Mouse (Mus musculus) monocyte, adult 5-6 weeks (primary cell): ENCODE results near the gene Sfxn1. TPM values are rescaled to one million over a fixed set of nuclear protein-coding genes. Genes with fewer than 3 reads are reported as not detected.

ENCODE experiments used
- ATAC-seq: fragments of 153-309, 156-312 bp; replicated peaks from 2 replicates; pipeline ENCODE4 v1.8.0; 2017; ENCODE audit warnings: mild to moderate bottlenecking; ENCODE audit not compliant: low TSS enrichment, insufficient number of reproducible peaks, severe bottlenecking, poor library complexity, low FRiP score
- total RNA-seq: library from RNA; stranded (forward); fragments of 200-1000, 200-491, 200-594 nt; gene quantifications from 3 replicates; pipeline ENCODE4 v1.2.3, GENCODE M21; 2017

Sfxn1 gene
- total RNA-seq, 1 experiment from 2014 or later: 10.1 TPM

DNA sequence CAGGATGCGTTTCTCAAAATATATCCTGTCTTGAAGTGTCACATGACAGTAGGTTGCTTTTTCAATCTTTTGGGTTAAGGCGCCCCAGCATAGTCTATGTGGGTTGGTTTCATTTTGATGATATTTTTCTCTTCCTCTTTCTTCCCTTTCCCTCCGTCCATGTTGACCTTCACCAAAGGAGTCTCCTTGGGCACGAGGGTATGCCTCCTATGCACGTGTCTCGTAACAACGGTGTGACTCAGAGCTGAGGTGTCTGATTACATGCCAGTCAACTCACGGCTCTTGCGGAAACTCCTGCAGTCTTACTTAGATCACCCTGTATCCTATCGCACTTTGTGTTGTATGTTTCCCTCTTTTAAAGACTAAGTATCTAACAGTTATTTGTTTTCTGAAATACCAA lies 32.2 kb downstream of the Sfxn1 start:
- ATAC-seq: no peak

- ATAC-seq: no peak; the same call in 1 of the 2 replicates
Measured at GRCm38 (mm10) chr13:54113819-54114550, 42.3 kb downstream of the Sfxn1 start.

DNA sequence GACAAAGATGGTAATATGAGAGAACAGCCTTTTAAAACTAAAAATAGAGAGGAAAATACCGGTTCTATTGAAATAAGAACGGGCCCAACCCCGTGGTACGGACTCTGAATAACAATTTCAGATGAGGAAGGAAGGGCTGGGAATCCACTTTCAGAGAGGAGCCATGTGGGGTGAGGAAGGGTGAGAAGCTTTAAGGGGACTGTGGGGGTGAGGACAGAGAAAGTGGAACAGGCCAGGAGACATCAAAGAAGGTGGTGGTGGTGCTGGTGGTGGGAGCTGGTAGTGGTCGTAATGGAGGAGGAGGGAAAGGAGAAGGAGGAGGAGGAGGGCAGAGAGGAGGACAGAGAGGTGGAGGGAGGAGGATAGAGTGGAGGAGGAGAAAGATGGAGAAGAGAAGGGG lies 43.3 kb downstream of the Sfxn1 start:
- no peak for ATAC-seq

DNA sequence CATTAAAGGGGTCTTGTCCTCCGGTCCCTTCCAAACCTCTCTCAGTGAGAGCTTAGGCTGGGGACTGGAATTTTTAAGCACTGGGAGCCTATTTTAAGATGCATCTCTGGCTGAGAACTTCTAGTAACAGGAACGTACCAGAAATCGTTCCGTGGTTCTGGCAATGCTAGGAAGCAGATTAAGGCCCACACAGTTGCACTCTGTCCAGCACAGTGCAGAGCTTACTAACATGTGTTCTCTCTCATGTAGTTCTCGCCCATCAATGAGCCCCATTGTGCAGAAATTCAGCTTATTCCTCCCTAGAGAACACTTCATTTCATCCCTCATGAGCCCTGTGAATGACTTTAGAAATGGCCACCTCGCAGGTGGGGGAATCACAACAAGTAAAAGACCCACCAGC lies 44.1 kb downstream of the Sfxn1 start:
- no peak for ATAC-seq

DNA sequence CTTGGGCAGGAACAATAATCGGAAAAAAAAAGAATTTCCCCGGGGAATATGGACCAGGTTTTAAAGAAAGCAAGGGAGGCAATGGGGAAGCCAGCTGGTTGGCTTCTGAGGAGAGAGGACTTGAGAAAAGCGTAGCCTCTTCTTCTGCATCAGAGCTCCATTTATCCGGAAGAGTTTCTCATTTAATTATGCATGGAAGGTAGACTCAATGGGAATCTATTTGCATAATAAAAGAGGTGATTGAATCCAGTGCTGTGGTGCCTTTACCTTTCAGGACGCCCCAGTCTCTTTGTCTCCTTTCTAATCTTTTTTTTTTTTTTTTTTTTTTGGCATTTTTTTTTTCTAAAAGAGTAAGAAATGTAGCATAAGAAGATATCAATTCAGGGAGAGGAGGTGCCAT lies 46.7 kb downstream of the Sfxn1 start:
- no peak for ATAC-seq

DNA sequence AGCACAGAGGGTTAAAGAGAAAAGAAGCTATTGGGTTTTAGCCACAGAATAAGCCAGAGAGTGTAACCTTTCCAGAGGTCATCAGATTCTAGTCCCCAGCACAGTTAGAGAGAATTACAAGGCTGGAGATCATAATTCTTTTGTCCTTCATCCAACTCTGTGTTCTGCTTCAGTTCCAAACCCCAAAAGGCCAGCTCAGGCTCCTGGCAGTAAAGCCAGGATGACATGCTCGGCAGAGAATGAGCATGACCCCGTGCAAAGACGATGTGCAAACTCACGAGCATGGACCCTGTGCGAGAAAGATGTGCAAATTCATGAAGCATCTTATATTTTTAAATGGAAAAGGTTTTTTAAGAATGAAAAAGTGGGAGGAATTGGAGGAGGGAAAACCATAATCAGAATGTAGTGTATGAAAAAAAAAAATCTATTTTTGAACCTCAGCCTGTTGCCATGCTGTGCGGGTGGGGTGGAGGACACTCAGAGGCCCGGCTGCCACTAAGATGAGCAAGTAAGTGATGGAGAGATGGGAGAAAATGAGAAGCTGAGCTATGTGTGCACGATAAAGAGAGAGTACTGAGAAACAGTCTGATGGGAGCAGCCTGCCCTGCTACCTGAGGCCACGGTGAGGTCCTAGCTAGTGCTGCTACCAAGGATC lies 66.2 kb downstream of the Sfxn1 start:
- no peak for ATAC-seq

DNA sequence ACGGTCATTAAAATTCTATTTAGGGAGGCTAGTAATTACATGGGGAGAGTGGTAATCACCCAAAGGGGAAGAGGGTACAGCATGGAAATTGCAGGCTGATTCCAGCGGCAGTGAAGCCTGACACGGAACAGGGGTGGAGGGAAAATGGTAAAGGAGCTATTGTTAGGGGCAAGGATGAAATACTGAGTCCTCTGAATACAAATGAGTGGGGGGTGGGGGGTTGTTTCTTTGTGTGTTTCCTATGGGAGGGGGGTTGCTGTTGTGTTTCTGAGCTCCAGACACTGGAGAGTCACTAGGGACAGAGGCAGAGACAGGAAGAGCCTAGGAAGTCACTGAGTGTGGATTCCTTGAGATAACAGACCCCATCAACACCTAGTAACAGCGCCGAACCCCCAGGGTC lies 72.1 kb downstream of the Sfxn1 start:
- no peak for ATAC-seq

- ATAC-seq: no peak
Measured at GRCm38 (mm10) chr13:54144624-54145023, 73.0 kb downstream of the Sfxn1 start.

DNA sequence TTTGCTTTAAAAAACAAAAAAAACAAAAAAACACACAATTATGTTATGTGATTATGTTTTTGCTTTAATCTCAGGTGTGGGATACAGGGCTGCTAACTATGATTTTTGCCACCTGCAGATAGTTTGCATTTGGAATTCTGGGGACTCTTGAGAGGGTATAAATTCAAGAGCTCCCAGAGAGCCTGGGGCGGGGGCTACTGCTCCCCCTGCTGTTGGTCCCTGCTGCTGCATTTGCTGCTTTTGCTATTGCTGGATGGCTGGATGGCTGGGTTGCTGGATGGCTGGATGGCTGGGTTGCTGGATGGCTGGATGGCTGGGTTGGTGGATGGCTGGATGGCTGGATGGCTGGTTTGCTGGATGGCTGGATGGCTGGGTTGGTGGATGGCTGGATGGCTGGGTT lies 75.7 kb downstream of the Sfxn1 start:
- no peak for ATAC-seq

DNA sequence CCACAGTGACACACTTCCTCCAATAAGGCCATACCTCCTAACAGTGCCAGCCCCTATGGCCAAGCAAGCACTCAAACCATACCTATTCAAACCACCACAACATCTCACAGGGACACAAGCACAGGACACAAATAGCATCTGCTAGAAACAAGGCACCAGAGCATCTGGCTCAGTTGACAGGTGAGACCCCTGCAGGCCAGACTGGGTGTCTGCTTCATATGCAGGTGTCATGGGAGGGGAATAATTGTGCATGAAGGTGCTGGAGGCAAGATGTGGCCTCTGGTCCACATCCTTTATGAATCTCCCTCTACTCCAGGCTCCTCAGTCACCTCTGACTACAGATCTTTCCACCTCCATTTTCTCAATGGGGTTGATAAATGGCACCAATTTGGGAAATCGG lies 80.8 kb downstream of the Sfxn1 start:
- no peak for ATAC-seq

DNA sequence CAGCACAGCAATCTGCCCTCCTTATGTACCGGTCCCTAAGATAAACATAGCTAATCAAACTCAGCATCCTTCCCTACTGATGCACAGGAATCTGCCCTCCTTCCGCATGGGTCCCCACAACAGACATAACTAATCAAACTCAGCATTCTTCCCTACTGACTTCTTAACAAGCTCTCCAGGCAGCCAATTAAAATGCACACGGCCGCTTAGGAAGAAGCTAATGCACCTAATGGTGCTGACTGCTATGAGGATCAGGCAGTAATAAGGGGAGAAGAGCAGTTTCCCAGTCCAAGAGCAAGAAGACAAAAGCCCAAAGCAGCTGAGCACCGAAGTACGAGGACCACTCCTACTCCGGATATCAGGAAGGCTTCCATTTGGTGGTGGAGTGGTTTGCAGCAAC lies 81.2 kb downstream of the Sfxn1 start:
- ATAC-seq: no peak

DNA sequence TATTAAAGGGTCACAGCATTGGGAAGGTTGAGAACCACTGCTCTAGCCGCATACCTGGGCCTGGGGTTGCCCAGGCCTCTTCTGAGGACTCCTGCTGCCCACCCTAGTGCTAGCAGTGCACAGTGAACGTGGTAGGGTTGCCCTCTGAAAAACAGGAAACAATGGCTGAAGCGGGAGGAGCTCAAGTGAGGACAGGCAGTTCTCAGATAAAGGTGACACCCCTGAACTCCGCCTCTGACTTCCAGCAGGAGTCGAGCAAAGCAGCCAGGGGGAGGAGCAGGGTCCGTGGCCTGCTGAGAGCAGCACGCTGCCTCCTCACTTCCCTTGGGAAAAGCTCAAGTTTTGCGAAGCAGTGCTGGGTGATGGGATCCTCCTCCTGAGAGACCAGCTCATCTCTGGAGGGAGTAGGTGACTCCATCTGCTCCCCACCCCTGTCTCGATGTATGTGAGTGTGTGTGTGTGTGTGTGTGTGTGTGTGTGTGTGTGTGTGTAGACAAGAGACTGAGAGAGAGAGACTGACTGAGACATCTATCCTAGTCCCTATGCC lies 82.1 kb downstream of the Sfxn1 start:
- no peak for ATAC-seq

DNA sequence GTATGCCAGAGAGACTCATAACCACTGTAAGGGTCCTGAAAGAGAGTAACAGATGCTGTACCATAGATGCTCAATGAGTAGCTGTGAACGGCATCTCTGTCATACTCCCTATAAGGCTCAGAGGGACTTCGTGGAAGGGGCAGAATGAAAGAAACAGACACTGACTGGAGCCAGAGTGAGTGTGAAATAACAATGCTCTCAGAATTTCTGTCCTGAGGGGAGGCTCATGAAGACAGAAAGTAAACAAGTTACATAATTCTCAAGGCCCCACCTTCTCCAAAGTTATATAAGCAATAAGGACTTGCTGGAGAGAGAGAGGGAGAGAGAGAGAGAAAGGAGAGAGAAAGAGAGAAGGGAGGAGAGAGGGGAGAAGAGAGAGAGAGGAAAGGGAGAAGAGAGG lies 84.2 kb downstream of the Sfxn1 start:
- ATAC-seq: no peak

Other genes with a start within 250 kb of the Sfxn1 start
- not detected in 3 replicates for gene Drd1, start 16.2 kb upstream of the Sfxn1 start, total RNA-seq
- 4.8 to 16.6 TPM (median 5.1 TPM) in 3 replicates for gene Hrh2, start 120.3 kb downstream of the Sfxn1 start, total RNA-seq